Mouse (Mus musculus): ENCODE measurements around the gene Phb. TPM values are rescaled to one million over a fixed set of nuclear protein-coding genes. Genes with fewer than 3 reads are reported as not detected.

The Phb gene
- polyA plus RNA-seq, 1 experiment = 172 TPM

DNA sequence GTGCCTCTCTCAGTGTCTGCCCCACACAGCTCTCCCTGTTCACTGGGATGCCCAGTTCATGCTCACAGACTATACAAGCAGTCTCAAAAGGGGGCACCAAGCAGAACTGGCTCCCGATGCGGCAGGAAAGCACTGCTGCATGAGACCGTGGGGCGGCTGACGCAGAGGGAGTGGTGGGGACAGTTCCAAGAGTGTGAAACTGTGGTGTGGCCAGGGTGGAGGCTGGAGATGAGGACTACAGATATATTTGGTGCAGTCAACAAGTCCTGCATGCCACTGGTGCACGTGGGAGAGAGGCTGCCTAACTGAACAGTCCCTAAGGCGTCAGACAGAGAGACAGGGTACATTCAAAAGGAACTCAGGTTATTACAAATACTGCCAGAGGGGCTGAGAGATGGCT is 22.2 kb downstream of the Phb start:
- TF ChIP-seq POLR2A (IDR thresholded peaks at IDR 0.05; ENCODE audit: borderline replicate concordance, extremely low read depth, insufficient read depth, insufficient read length, poor library complexity, severe bottlenecking) = no peak
- no peak for TF ChIP-seq CTCF (IDR thresholded peaks at IDR 0.05; ENCODE audit: borderline replicate concordance, extremely low read depth, insufficient read depth, insufficient read length)
- DNase-seq (ENCODE audit: low read depth) = no peak

DNA sequence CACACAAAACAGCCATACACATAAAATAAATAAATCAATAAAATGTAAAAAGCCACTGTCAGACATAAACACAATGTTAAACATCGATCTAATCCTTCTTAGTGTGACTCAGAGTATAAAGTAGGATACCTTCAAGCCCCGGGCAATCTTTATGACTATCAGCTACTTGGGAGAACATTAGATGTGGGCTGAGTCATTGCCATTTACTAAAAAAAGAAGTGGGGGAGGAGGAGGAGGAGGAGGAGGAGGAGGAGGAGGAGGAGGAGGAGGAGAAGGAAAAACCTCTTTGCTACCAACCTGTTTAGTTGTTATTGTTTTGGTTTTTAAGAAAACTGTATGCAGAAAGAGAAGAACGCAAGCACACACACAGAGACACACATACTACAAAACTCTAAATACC is 22.8 kb downstream of the Phb start:
- no peak for DNase-seq (ENCODE audit: low read depth)
- TF ChIP-seq CTCF (IDR thresholded peaks at IDR 0.05; ENCODE audit: borderline replicate concordance, extremely low read depth, insufficient read depth, insufficient read length) (no peak), POLR2A (IDR thresholded peaks at IDR 0.05; ENCODE audit: borderline replicate concordance, extremely low read depth, insufficient read depth, insufficient read length, poor library complexity, severe bottlenecking) (no peak)

DNA sequence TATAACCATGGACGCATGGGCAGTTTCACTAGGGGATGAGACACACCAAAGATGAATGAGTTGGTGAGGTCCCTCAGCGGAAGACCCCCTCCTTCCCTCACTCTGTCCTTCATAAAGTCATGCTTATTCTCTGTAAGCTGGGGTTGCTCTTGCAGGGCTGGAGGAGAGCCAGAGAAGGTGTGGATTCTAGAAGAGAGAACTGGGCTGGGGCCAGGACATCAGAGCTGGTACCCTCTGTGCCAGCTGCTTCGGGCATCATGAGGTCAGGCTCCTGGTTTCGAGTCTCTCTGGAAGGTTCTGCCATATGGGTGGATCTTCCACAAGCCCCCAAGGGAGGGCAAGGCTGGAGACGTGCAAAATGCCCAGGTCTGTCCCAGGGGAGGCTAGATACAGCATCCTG is 31.8 kb downstream of the Phb start:
- DNase-seq (ENCODE audit: low read depth) = no peak
- TF ChIP-seq POLR2A (IDR thresholded peaks at IDR 0.05; ENCODE audit: borderline replicate concordance, extremely low read depth, insufficient read depth, insufficient read length, poor library complexity, severe bottlenecking) (no peak), CTCF (IDR thresholded peaks at IDR 0.05; ENCODE audit: borderline replicate concordance, extremely low read depth, insufficient read depth, insufficient read length) (no peak)

DNA sequence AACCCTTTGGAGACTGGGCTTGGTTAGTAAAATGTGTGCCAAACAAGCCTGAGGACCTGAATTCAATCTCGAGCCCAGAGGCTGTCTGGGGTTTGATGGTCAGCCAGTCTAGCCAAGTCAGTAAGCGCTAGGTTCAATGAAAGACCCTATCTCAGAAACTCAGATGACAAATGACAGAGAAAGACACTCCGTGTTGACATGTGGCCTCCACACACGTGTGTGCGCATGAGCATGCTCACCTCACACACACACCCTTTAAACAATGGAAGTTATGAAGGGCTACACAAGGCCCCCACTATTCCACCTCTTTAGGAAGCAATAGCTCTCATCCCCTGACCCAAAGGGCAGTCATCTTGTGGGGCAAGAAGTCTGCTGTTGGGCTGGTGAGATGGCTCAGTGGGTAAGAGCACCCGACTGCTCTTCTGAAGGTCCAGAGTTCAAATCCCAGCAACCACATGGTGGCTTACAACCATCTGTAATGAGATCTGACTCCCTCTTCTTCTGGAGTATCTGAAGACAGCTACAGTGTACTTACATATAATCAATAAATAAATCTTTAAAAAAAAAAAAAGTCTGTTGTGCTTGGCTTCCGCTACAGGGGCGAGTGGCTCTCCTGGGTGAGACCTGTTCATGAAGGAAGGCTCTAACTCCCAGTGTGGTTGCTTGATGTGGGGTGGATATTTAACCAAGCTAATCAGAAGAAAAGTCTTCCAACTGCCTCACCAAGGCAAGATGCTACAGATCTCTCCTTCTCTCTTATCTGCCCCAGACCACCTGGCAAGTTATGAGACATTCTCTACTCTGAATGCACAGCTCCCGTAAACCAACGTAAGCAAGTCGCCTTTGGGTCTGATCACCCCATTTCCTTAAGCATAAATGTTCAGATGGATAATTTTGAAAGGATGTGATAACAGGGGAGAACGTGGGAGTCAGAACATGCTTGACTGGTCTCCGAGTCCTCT is 34.3 kb downstream of the Phb start:
- TF ChIP-seq POLR2A (IDR thresholded peaks at IDR 0.05; ENCODE audit: borderline replicate concordance, extremely low read depth, insufficient read depth, insufficient read length, poor library complexity, severe bottlenecking) (no peak), CTCF (IDR thresholded peaks at IDR 0.05; ENCODE audit: borderline replicate concordance, extremely low read depth, insufficient read depth, insufficient read length) (no peak)

DNA sequence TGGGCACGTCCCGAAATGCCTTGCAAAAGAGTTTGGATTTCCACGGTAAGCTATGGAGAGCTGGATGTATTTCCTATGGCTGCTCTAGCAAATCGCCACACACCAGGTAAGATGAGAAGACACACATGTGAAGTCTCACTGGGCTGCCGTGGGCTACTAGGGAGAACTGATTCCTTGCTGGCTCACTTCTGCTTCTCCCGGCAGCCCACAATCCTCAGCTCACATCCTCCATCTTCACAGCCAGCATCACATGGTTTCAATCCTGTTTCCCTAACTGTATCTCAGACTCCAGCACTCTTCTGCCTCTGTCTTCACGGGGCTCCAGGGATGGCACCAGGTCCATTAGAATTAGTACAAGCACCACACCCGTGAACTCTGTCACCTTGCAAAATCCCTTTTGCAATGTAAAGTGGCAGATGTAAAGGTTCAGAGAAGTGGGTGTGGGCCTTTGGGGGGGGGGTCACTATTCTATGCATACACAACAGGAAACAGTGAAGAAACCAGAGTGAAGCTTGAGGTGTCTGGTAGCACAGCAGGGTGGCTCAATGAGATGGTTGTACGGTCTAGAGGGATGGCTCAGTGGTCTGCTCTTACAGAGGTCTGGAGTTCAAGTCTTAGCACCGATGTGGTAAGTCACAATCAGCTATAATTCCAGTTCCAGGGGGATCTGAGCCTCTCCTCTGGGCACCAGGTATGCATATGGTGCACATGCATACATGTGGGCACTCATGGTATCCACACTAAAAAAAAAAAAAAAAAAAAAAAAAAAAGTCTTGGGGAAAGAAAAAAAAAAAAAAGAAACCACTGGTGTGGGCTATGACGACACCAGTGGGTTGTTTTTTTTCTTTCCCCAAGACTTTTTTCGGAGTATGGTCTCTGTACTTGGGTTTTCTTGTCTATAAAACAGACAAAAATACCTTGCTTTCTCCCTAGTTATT is 37.5 kb downstream of the Phb start:
- no peak for DNase-seq (ENCODE audit: low read depth)
- TF ChIP-seq CTCF (IDR thresholded peaks at IDR 0.05; ENCODE audit: borderline replicate concordance, extremely low read depth, insufficient read depth, insufficient read length) (no peak), POLR2A (IDR thresholded peaks at IDR 0.05; ENCODE audit: borderline replicate concordance, extremely low read depth, insufficient read depth, insufficient read length, poor library complexity, severe bottlenecking) (no peak)

More for the DNA sequence above, 34.3 kb downstream of the Phb start:
- DNase-seq (ENCODE audit: low read depth) = no peak

DNA sequence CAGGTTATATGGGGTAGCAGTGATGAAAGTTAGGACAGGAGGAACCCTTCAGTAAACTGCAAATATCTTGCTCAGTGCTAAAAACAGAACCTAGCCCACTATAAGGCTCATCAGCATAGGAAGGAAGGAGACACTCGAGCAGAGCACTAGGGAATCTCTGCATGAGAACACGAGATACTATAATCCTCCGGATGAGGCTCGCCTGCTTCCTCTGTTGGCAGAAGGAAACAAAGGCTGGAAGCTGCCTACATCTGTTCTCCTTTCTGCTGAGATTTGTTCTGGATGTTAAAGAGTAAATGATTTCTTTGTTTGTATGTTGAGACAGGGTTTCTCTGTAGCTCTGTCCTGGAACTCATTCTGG is 38.2 kb downstream of the Phb start:
- no peak for DNase-seq (ENCODE audit: low read depth)
- TF ChIP-seq CTCF (IDR thresholded peaks at IDR 0.05; ENCODE audit: borderline replicate concordance, extremely low read depth, insufficient read depth, insufficient read length) (no peak), POLR2A (IDR thresholded peaks at IDR 0.05; ENCODE audit: borderline replicate concordance, extremely low read depth, insufficient read depth, insufficient read length, poor library complexity, severe bottlenecking) (no peak)

DNA sequence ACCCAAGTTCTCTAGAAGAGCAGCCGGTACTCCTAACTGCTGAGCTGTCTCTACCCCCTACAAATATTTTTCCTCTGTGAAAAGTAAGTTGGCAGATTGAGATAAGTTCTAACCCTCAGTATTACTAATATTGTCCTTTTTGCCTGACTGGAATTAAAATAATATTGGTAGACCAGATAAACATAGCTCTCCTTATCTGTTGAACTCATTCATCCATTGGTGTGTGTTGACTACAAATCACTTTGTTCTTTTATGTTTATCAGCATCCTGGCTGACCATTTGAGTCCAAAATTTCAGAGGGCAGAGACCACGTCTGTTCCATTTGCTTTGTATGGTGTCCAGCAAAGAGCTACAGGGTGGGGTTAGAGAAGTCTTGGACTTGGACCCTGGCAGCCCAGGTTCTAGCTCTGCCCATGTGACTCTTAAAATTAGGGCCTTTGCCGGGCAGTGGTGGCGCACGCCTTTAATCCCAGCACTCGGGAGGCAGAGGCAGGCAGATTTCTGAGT is 42.8 kb downstream of the Phb start:
- TF ChIP-seq CTCF (IDR thresholded peaks at IDR 0.05; ENCODE audit: borderline replicate concordance, extremely low read depth, insufficient read depth, insufficient read length) = no peak
- no peak for TF ChIP-seq POLR2A (IDR thresholded peaks at IDR 0.05; ENCODE audit: borderline replicate concordance, extremely low read depth, insufficient read depth, insufficient read length, poor library complexity, severe bottlenecking)
- DNase-seq (ENCODE audit: low read depth) = no peak

DNA sequence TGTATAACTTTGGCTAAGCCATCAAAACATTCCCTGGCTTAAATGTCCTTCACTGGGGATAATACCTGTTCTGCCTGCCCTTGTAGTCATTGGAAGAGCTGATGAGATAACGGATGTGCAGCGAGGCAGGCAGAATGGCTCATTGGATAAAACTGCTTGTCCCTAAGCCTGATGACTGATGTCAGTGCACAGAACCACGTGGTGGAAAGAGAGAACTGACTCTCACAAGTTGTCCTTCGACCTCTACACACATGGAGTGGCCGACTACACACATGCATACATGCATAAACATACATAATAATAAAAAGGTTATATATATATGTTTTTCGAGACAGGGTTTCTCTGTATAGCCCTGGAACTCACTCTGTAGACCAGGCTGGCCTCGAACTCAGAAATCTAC is 43.7 kb downstream of the Phb start:
- no peak for TF ChIP-seq CTCF (IDR thresholded peaks at IDR 0.05; ENCODE audit: borderline replicate concordance, extremely low read depth, insufficient read depth, insufficient read length)
- TF ChIP-seq POLR2A (IDR thresholded peaks at IDR 0.05; ENCODE audit: borderline replicate concordance, extremely low read depth, insufficient read depth, insufficient read length, poor library complexity, severe bottlenecking) = no peak
- no peak for DNase-seq (ENCODE audit: low read depth)

DNA sequence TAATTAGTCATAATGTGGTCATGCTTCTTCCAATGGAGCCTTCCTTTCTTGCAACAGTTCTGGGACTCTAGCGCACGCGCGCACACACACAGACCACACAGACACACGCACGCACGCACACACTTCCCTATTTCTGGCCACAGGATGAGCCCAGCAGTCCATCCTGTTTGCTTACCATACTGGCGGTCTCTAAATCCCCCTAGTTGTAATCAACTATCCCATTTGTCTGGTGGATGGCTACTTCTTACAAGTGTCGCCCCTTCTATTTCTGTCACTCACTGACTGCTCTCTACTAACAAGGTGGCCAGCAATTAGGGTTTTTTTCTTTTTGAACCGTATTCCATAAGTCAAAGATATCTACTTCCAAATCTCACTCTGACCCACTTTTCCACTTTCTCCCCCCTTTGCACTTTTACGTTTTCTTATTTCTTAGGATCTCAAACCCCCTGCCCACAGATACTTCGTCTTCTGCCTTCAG is 45.4 kb downstream of the Phb start:
- TF ChIP-seq CTCF (IDR thresholded peaks at IDR 0.05; ENCODE audit: borderline replicate concordance, extremely low read depth, insufficient read depth, insufficient read length) (no peak), POLR2A (IDR thresholded peaks at IDR 0.05; ENCODE audit: borderline replicate concordance, extremely low read depth, insufficient read depth, insufficient read length, poor library complexity, severe bottlenecking) (no peak)
- DNase-seq (ENCODE audit: low read depth) = peak; percentile 59

DNA sequence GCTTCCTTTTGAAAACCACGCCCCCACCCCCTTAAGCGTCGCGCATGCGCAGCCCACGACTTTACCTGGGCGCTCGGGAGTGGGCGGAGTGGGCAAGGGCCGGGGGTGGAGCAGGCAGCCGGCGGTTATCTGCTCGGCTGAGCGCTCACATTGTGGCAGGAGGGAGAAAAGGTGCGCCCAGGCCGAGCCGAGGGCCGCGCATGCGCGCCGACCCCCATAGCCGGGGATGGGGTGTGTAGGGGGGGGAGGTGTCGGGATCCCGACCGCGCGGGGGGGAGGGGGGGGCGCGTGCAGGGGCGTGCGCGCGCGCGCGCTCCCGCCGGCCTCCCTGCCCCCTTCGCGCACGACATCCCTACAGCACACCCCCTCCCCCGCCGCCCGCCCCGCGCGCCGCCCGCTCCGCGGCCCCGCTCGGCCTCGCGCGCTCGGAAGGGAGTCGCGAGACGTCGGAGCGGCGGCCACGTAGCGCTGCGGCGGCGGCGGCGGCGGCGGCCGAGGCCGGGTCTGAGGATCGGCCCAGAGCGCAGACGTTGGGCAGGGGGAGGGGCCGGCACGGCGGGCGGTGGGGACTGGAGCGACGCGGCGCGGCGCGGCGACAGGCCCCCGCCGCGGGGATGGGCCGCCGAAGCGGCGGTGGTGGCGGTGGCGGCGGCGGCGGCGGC is 45.9 kb downstream of the Phb start, which contains the start of gene Zfp652:
Gene Zfp652 (plus strand): TSS at position 111 of the 662 bp plus-strand sequence.
- DNase-seq (ENCODE audit: low read depth) = peak; percentile 96
- TF ChIP-seq POLR2A (IDR thresholded peaks at IDR 0.05; ENCODE audit: borderline replicate concordance, extremely low read depth, insufficient read depth, insufficient read length, poor library complexity, severe bottlenecking) (peak; percentile 67), CTCF (IDR thresholded peaks at IDR 0.05; ENCODE audit: borderline replicate concordance, extremely low read depth, insufficient read depth, insufficient read length) (no peak)

Measured in brain, embryonic 14.5 days (tissue).